Mouse (Mus musculus) E14TG2a.4 (cell line): ENCODE data around the gene Pakap.

ENCODE experiments used
- H3K27me3 ChIP-seq: 2 replicates; pipeline ENCODE4 v1.6.1; 2014; ENCODE audit warnings: low read length, control low read depth; ENCODE audit not compliant: insufficient read depth
- H3K36me3 ChIP-seq: 2 replicates; pipeline ENCODE4 v1.6.1; 2014; ENCODE audit warnings: low read length, control low read depth; ENCODE audit not compliant: insufficient read depth
- H3K4me1 ChIP-seq: replicated peaks from 2 replicates; pipeline ENCODE4 v1.6.1; 2014; ENCODE audit warnings: low read depth, low read length, control low read depth
- H3K4me3 ChIP-seq: replicated peaks from 2 replicates; pipeline ENCODE4 v1.5.1; 2014; ENCODE audit warnings: mild to moderate bottlenecking, low read length
- H3K9me3 ChIP-seq: 2 replicates; pipeline ENCODE4 v1.6.1; 2014; ENCODE audit warnings: low read length, control low read depth
- CTCF ChIP-seq: conservative IDR thresholded peaks from 2 replicates; pipeline ENCODE4 v1.5.1; 2014; ENCODE audit warnings: low read length
- NANOG ChIP-seq: IDR thresholded peaks from 2 replicates; pipeline ENCODE4 v1.6.1; 2014; ENCODE audit warnings: borderline replicate concordance, low read length, mixed read lengths
- POU5F1 ChIP-seq: IDR thresholded peaks from 2 replicates; pipeline ENCODE4 v1.6.1; 2014; ENCODE audit warnings: low read length, borderline replicate concordance

Gene Pakap

GRCm38 (mm10) chr4:57906708-57907107 is 338.7 kb downstream of the Pakap start:
- H3K27me3 ChIP-seq = 0 out of 2 replicates have a peak, but pooled peaks cover 2% of the 10 kb centered on the region
- peaks cover 42% of the 10 kb centered on the region for H3K4me1 ChIP-seq
- no peak overlapping the region for H3K4me3 ChIP-seq
- no peaks in the 10 kb centered on the region for H3K9me3 ChIP-seq
- no peak for TF ChIP-seq CTCF
- no peak for TF ChIP-seq POU5F1
- TF ChIP-seq NANOG = no peak
- no peaks in the 10 kb centered on the region for H3K36me3 ChIP-seq

GRCm38 (mm10) chr4:57908860-57909259 is 340.9 kb downstream of the Pakap start:
- Histone ChIP-seq H3K9me3 (no peaks in the 10 kb centered on the region), H3K36me3 (no peaks in the 10 kb centered on the region), H3K4me1 (peaks cover 26% of the 10 kb centered on the region), H3K27me3 (no peaks in the 10 kb centered on the region), H3K4me3 (no peak overlapping the region)
- TF ChIP-seq NANOG (no peak), CTCF (no peak)

- no peak for TF ChIP-seq NANOG
- no peak for TF ChIP-seq CTCF
- no peak for TF ChIP-seq POU5F1
- peaks cover 5% of the 10 kb centered on the region; the same call in 1 of the 2 replicates for H3K27me3 ChIP-seq
- H3K4me3 ChIP-seq = no peak overlapping the region
- no peaks in the 10 kb centered on the region for H3K36me3 ChIP-seq
- H3K9me3 ChIP-seq = no peaks in the 10 kb centered on the region
- H3K4me1 ChIP-seq = peaks cover 55% of the 10 kb centered on the region
Measured at GRCm38 (mm10) chr4:57913021-57913420, 345.0 kb downstream of the Pakap start.

GRCm38 (mm10) chr4:57914193-57915190 is 346.5 kb downstream of the Pakap start:
- Histone ChIP-seq H3K36me3 (no peaks in the 10 kb centered on the region), H3K4me1 (peaks cover 58% of the 10 kb centered on the region), H3K9me3 (no peaks in the 10 kb centered on the region), H3K4me3 (peak overlapping the region; percentile 54), H3K27me3 (peaks cover 5% of the 10 kb centered on the region; the same call in 1 of the 2 replicates)
- TF ChIP-seq NANOG (no peak), POU5F1 (no peak), CTCF (no peak)

- H3K4me3 ChIP-seq = peak overlapping the region; percentile 54
- H3K9me3 ChIP-seq = no peaks in the 10 kb centered on the region
- TF ChIP-seq CTCF (no peak), POU5F1 (no peak), NANOG (no peak)
- H3K4me1 ChIP-seq = peaks cover 58% of the 10 kb centered on the region
- H3K36me3 ChIP-seq = no peaks in the 10 kb centered on the region
- peaks cover 5% of the 10 kb centered on the region; the same call in 1 of the 2 replicates for H3K27me3 ChIP-seq
Measured at GRCm38 (mm10) chr4:57915216-57915965, 347.4 kb downstream of the Pakap start.

- H3K9me3 ChIP-seq = no peaks in the 10 kb centered on the region
- H3K36me3 ChIP-seq = no peaks in the 10 kb centered on the region
- H3K4me1 ChIP-seq = peaks cover 66% of the 10 kb centered on the region
- peak within 1 kb of the TSS; percentile 54 for H3K4me3 ChIP-seq
- TF ChIP-seq CTCF (no peak), POU5F1 (no peak), NANOG (no peak)
- peaks cover 5% of the 10 kb centered on the region; the same call in 1 of the 2 replicates for H3K27me3 ChIP-seq
Measured at GRCm38 (mm10) chr4:57916201-57916661, 348.3 kb downstream of the Pakap start, which contains the start of gene D630039A03Rik. TSS of gene D630039A03Rik (minus strand) at chr4:57916297.

GRCm38 (mm10) chr4:57916711-57917110 is 348.7 kb downstream of the Pakap start:
- peaks cover 71% of the 10 kb centered on the region for H3K4me1 ChIP-seq
- H3K36me3 ChIP-seq = no peaks in the 10 kb centered on the region
- TF ChIP-seq CTCF (no peak), NANOG (no peak), POU5F1 (no peak)

GRCm38 (mm10) chr4:57919494-57920423 is 351.8 kb downstream of the Pakap start:
- Histone ChIP-seq H3K27me3 (peaks cover 5% of the 10 kb centered on the region; the same call in 1 of the 2 replicates), H3K9me3 (no peaks in the 10 kb centered on the region), H3K36me3 (no peaks in the 10 kb centered on the region), H3K4me3 (peak overlapping the region; percentile 75), H3K4me1 (peaks cover 89% of the 10 kb centered on the region)
- TF ChIP-seq CTCF = no peak
- peak; percentile 23; the same call in 1 of the 2 replicates for TF ChIP-seq NANOG

More at GRCm38 (mm10) chr4:57916711-57917110, 348.7 kb downstream of the Pakap start:
- Histone ChIP-seq H3K27me3 (peaks cover 5% of the 10 kb centered on the region; the same call in 1 of the 2 replicates), H3K4me3 (no peak overlapping the region; the same call in 1 of the 2 replicates), H3K9me3 (no peaks in the 10 kb centered on the region)
